Mouse (Mus musculus) adrenal gland, postnatal 36 days (tissue): ENCODE results near the gene Eno3. TPM values are rescaled to one million over a fixed set of nuclear protein-coding genes. Genes with fewer than 3 reads are reported as not detected.

ENCODE experiments used
- DNase-seq, 2 experiments: peaks; one replicate each; pipeline ENCODE4 v3.0.0; 2021; ENCODE audit warnings: mixed read lengths in 1 of 2
- total RNA-seq, 2 experiments: library from RNA; stranded (reverse); gene quantifications; 2 replicates each; pipeline ENCODE4 v1.2.3; 2021

The Eno3 gene
- total RNA-seq, 2 experiments from 2014 or later: 21.2 to 35.5 TPM

- no peak for DNase-seq
Observed at GRCm38 (mm10) chr11:70681170-70681569, 24.2 kb downstream of the Eno3 start.

GRCm38 (mm10) chr11:70681897-70682581, 25.0 kb downstream of the Eno3 start:
- DNase-seq: no peak

- no peak for DNase-seq
Observed at GRCm38 (mm10) chr11:70683640-70684039, 26.6 kb downstream of the Eno3 start.

GRCm38 (mm10) chr11:70686901-70687566, 30.0 kb downstream of the Eno3 start:
- DNase-seq: peak; percentile 50 to 57

GRCm38 (mm10) chr11:70687601-70688199, 30.7 kb downstream of the Eno3 start, which contains the start of gene Camta2:
Gene Camta2 (minus strand): TSS chr11:70688105.
- peak; percentile 91 to 95 for DNase-seq

GRCm38 (mm10) chr11:70688372-70688771, 31.4 kb downstream of the Eno3 start:
- DNase-seq: no peak

- no peak for DNase-seq
Observed at GRCm38 (mm10) chr11:70689578-70689977, 32.6 kb downstream of the Eno3 start.

GRCm38 (mm10) chr11:70693504-70693903, 36.5 kb downstream of the Eno3 start:
- no peak for DNase-seq

GRCm38 (mm10) chr11:70697376-70697775, 40.4 kb downstream of the Eno3 start:
- DNase-seq: no peak

GRCm38 (mm10) chr11:70699051-70699450, 42.0 kb downstream of the Eno3 start:
- no peak for DNase-seq

- DNase-seq: peak; percentile 96 to 98
Observed at GRCm38 (mm10) chr11:70699722-70700556, 42.9 kb downstream of the Eno3 start, which contains the start of the genes Inca1 and Kif1c. Gene Inca1 (minus strand): TSS chr11:70700155. Gene Kif1c (plus strand): TSS chr11:70700548.

- DNase-seq: peak; percentile 76 to 87
Observed at GRCm38 (mm10) chr11:70700613-70701012, 43.6 kb downstream of the Eno3 start.

GRCm38 (mm10) chr11:70701221-70701955, 44.4 kb downstream of the Eno3 start:
- DNase-seq: no peak

- no peak for DNase-seq
Observed at GRCm38 (mm10) chr11:70701984-70702733, 45.2 kb downstream of the Eno3 start.

- peak in 1 of 2 experiments; percentile 63 for DNase-seq
Observed at GRCm38 (mm10) chr11:70702781-70703180, 45.8 kb downstream of the Eno3 start.

GRCm38 (mm10) chr11:70706127-70706526, 49.1 kb downstream of the Eno3 start:
- DNase-seq: no peak

GRCm38 (mm10) chr11:70711026-70711425, 54.0 kb downstream of the Eno3 start:
- DNase-seq: no peak
